Mouse (Mus musculus): Measurements from ENCODE around the gene Gsta3.
"Not testable (repeated sequence)": the region's sequence is repeated elsewhere in the genome, so short reads cannot be mapped to it uniquely, and the experiment has no call there.

Gene Gsta3

DNA sequence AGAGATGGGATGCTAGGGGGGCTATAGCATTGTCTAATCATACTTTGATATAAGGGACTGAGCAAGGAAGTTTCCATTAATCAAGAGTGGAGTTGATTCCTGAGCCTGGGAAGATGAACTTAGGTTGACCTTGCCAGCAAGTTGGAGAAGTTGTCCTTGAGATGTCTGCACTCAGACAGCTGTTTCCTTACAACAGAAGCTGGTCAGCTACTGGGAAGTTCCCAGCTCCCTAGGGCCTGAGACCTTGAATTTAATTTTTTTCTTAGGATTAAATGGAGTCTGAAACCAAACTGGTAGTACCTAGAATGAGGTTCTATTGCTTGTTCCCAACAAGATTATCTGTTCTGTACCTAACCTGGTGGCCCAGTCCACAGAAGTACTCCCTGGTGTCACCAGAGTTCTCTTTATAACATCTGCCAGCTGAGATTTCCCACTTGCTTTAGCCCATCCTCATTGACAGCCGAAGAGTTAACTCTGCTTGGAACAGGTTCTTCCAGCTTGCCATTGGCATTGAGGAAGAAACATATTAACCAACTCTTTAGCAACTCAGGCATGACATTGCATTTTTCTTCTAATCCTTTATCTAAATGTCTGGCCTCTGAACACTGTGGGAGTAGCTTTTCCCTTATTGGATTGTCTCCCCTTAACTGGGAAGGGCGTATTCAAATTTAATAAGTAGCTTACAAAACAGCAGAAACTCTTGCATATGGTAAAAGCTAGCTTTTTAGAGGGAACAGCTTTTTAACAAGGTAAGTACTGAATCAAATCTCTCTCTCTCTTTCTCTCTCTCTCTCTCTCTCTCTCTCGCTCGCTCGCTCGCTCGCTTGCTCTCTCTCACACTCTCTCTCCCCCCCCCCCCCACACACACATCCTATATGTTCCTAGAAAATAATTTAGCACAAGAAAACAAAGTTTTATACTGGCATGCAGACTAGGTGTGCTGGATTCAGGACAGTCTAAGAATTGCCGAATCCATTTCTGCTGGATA lies at the start of gene Gsta3:
Gene Gsta3 (plus strand): TSS at position 679 of the 988 bp plus-strand sequence.
- DNase-seq (ENCODE audit: low spot score), result no peak

DNA sequence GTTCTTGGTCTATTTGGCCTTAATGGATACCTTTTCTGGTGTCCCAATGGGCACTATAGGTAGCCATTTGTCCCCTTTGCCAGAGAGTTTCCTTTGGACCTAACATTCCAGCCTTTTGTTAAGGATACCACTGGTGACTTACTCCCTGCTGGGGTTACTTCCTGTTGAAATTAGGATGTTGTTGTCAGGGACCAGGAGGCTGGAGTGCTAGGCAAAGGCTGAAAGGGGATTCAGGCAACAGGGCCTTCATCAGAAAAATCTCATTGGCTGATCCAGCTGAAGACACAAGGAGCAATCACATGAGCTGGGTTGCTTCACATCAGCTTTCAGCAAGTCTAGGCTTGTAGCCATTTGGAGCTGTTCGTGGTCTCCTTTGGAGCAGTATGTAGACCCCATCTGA lies 34.1 kb upstream of the Gsta3 start:
- DNase-seq (ENCODE audit: low spot score), result no peak

DNA sequence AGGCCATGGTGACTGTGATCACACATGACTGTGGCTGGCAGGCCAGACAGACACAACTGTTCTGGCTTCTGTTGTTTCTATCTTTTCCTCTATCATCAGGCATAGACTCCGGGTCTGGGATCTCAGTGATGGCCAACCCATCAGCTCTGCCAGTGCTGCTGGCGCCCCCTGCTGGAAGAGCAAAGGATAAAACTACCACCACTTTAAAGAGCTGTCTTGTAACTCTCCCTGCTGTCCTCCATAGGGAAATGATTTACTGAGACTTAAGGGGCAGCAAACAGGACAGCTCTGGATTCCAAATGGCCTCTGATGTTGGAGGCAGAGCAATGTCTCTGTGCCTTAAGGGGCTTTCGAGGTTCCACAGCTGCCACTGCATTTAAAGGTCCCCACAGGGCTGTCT lies 26.9 kb upstream of the Gsta3 start:
- not testable (repeated sequence) for DNase-seq (ENCODE audit: low spot score)

DNA sequence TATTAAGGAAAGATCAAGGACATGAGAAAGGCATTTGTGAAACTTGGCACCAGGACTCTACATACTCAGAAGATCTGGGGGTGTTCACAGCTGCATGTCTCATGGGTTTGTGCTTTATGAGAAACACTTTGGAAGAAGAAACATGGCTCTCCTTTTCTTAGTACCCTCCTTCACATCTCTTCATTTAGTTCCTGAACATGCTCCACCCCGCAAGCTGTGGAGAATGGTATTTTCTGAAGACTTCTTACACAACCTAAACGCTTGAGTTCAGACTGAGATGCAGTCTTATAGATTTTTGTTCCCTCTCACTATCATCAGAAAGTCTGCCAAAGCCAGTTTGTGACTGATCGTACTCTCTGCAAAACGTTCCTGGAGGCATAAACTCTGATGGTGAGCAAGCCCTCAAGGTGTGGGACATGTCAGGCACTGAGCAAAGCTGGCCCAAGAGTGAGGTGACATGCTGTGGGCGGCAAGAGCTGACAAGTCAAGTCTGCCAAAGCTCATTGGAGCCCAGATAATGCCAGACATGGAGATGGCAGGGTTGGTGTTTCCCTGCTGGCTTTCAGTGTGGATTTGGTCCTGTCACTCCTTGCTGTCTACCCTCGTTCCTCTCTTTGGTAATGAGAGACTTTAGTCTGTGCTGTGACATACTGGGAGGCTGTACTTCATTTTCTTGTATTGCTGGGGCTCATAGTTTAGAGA lies 26.2 kb upstream of the Gsta3 start:
- not testable (repeated sequence) for DNase-seq (ENCODE audit: low spot score)

DNA sequence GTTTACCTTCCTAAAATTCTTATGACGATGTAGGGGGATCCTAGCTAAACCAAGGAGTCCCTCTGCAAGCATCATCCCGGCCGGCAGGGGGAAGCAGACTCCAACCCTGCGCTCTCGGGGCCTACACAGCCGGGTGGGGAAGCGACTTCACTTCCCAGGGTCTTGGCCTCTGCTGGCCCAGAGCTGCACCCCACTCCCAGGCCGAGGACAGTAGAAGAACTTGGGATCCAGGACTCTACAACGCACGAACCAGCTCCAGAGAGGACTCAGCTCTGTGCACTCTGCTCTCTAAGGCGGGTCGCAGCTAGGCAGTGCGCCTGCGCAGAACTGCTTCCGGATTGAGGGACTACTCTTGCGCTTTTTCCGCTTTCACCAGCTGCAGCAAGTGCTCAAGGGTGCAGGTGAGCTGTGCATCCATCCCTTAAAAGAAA lies 21.9 kb upstream of the Gsta3 start, which contains the start of gene Tmem14a:
Gene Tmem14a (plus strand): TSS at position 87 of the 431 bp plus-strand sequence.
- DNase-seq (ENCODE audit: low spot score), result peak; percentile 73

DNA sequence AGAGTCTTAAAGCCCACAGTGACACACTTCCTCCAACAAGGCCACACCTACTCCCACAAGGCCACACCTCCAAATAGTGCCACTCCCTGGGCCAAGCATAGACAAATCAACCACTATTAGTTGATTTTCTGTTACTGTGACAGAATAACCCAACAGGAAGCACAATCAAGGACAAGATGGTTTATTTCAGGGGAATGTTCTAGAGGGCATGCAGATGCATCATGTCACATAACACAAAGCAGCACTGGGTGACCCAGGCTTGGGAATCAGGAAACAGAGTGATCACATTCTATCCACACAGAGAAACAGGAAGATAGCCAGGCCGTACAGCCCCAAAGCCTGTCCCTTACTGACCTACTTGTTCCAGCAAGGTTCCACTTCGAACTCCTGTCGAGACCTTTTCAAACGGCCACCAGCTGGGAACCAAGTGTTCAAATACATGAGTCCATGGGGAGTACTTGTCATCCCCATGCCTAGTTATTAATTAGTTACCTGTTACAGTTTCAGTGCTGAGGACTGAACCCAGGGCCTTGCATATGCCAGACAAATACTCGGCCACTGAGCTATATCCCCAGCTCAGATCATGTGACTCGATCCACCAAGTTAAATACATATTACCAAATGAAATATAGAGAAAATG lies 12.5 kb upstream of the Gsta3 start:
- DNase-seq (ENCODE audit: low spot score), result no peak

DNA sequence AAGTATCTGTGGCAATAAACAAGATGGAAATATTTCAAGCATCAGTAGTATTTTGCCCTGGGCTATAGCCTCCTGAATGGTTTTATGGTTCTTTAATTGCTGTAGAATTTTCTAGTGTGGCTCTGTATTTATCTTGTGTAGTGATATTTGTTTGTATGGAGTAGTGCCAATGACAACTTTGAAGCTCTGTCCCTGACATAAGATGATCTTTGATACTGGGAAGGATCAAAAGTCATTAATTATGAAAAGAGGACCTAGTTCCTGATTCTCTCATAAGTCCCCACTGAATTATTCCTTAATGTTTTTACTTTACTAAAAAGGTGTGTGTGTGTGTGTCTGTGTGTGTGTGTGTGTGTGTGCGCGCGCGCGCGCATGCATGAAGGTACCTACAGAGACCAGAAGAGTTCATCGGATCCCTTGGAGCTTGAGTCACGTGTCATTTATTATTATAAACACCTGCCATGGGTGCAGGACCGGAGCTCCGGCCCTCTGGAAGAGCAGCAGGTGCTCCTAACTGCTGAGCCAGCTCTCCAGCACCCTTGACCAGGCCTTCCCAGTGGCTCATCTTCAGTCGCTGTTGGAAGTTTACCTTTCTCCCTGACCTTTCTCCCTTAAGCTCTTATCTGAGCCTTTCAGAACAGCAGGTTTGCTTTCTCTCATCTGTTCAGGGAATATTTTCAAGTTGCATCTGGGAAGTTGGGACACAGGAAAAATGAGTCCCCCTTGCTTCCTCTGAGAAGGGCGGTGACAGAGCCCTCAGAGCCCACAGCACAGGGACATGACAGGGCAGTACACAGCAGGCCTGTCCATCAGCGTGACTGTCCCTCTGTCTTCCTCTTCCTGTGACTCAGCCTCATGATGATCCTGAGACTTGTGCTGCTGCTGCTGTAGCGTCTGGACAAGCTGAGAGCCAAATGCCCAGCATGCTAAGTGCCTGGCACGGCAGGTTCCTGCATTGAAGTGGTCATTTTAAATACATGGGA lies 11.4 kb upstream of the Gsta3 start:
- DNase-seq (ENCODE audit: low spot score), result not testable (repeated sequence)

DNA sequence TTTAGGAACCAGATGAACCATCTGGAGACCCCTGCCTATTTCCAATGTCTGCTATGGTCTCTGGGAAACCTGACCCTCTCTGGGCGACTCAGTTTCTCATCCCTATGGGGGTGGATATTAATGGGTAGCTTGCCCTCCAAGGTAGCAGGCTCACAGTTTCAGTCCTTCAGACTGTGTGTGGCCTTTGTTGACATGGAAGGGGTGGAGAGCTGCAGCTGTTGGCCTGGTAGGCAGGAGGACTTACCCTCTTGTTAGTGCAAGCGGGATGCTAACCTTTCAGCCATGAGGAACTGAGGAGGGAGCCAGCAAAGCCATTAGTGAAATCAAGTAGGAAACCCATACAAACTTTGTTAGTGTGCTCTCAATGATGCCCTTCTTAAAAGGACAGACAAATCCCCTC lies 10.0 kb upstream of the Gsta3 start:
- DNase-seq (ENCODE audit: low spot score), result no peak

DNA sequence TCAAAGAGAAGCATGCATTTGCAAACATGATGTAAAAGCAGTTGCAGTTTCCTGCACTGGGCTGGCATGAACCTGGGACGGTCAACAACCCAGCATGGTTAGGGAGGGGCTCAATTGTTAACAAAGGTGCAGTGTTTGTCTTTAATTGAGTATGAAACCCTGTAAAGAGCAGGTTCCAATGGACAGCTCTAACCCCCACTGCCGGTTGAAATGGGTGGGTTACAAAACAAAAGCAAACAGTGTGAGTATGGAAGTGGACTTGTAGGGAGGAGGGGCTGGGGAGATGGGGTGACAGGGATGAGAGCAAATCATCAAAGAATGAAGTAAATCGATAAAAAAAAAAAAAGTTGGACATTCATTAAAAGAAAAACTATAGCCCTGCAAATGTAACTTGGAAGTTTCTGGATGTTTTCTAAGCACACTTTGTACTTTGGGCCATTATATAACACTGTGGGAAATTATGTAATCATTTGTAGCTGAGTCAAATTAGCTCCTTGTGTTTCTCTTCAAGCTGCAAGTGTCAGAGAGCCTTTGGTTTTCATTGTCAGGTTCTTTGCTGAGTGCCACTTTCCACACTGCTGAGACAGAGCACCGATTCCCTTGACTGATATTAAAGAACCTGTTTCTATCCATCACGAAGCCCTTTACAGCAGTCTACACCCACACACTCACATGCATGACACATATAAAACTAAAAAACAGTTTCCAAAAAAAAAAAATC lies 8.5 kb upstream of the Gsta3 start:
- peak; percentile 27 for DNase-seq (ENCODE audit: low spot score)

DNA sequence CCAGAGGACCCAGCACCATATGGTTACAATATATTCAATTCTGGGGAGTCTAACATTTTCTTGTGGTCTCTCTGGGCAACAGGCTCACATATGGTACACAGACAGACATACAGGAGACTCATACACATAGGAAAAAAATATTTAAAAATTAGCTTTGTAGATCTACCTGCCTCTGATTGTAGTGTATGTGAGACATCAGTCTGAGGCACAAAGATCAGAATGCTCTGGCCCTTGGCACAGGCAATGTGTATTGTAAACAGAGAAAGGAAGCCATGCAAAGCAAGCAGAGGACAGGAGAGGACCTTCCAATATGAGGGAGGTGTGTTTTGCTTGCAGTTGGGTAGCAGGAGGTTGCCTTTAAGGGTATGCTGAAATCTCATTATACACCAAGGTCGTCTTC lies 7.9 kb upstream of the Gsta3 start:
- no peak for DNase-seq (ENCODE audit: low spot score)

DNA sequence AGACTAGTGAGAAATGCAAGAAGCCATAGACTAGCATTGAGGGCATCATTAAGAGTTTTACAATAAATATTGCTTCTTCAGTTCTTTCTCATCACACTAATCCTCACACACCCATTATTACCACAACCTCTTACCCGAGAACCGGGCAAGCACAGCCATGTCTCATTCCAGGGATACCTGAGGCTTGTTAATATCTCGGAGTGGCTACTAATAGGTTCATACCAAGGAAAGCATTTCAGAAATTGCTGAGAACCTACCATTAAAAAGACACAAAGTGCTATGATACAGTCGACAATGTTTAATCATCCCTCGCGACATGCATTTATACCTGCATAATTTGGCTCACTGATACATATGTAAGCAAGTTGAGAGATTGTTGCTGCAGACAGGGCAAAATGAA lies 5.0 kb upstream of the Gsta3 start:
- DNase-seq (ENCODE audit: low spot score), result no peak

DNA sequence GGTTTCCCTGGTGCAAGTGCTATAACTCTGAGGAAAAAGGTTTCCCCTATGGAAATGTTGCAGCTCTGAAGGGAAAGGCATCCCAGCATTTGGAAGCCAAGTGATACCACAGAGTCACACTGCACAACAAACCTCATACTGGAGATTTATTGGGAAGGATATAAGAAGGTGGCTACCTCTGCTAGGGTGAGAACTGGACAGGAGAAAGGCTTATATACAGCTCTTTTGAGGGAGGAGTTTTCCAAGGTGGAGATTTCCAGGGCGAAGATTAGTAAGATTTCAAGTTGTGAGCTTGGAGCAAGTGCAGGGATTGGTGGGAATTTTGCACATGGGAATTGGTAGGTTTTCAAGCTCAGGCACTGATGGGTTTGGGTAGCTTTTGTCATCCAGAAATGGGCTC lies 707 bp downstream of the Gsta3 start:
- DNase-seq (ENCODE audit: low spot score), result no peak

DNA sequence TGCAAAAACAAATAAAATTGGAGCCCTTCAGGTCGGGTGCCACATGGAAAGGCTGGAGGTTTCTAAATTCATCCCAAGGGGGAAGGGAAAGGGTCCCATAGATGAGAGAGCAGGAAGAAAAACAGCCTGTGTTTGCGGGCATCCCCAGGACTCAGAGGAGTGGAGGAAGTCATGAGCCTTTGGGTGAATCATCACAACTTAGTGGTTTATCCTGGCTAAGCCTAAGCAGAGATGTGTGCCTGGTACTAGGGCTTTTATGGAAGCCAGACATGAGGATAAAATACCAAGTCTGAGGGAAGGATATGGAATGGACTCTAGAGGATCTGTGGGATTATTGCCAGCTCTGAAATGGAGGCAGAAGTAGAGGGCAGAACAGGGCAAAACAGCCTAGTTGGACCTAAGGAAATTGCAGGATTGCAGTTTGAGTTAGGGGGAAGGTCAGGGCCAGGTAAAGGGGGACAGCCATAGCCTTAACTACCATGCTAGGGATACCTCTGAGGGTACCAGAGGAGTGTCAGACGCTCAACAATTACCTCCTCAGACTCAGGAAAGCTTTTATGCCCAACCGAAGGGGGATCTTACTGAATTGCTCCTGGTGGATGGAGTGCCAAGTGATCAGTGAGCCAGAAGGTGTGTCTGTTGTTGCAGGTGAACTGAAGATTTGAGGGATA lies 4.0 kb downstream of the Gsta3 start:
- no peak for DNase-seq (ENCODE audit: low spot score)

DNA sequence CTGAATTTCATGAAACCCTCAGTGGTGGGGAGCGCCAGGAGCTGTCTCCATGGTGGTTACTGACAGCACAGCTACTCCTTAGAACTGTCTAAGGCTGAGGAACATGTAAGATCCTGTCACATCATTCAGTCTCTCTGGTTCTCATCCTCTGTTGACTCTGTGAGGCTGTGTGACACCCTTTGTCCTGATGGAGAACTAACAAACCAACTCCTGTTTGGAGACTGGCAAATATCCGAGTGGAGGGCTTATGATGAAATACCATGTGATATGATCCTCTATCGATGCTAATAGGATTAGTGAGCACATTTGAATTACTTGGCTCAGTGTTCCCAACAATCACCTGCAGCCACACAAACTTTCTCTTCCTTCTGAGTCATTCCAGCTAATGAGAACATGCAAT lies 5.7 kb downstream of the Gsta3 start:
- DNase-seq (ENCODE audit: low spot score), result no peak

DNA sequence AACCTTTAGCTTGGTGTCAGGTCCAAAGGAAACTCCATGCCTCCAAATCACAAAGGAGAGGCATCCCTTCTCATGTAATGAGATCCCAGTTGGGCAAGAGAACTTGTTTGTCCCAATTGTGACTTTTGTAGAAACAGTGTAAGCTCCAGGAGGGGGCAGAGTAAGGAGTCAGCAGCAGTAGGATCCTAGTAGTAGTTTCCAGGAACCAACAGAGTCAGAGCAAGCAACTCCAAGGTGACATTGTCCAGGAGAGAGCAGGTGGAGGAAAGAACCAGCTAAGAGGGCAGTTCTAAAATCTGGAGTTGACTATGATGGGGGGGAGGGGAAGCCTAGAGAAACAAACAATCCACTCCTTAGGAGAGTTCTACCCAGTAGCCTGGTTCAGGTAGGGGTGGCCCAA lies 7.5 kb downstream of the Gsta3 start:
- no peak for DNase-seq (ENCODE audit: low spot score)

DNA sequence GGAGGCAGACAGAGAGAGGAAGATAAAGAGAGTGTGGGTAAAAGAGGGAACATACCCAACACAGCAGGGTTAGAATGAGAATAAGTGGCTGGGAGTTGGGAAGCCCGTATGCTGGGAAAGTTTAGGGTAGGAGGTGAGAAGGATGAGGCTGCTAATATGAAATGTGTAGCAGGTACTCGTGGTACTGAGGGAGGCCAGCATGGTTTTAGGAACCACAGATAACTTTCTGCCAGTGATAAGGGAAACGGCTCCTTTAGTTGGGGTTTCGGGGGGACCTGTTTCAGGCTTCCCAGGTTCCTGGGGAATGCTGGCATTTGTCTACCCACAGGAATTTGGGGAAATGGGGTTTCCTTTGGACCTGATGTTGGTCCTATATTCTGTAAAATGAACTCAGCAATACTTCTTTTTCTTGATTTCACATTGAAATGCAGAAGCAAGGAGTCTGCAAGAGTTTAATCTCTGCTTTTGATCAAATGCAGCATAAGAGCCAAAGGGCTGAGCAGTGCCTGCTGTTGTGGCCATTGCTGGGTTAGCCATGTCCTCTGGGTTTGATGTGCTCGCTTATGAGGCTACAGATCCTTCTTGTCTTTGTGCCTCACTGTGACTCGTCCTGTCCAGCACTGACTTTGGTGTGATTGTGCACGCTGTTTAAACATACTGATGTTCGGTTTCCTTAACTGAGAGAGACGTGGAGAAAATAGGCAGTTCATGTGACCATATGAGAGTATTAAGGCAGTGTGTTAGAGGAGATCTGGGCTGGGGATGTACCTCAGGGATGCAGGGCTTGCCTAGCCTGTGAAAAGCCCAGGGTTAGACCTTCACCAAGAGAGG lies 8.4 kb downstream of the Gsta3 start:
- DNase-seq (ENCODE audit: low spot score), result no peak

DNA sequence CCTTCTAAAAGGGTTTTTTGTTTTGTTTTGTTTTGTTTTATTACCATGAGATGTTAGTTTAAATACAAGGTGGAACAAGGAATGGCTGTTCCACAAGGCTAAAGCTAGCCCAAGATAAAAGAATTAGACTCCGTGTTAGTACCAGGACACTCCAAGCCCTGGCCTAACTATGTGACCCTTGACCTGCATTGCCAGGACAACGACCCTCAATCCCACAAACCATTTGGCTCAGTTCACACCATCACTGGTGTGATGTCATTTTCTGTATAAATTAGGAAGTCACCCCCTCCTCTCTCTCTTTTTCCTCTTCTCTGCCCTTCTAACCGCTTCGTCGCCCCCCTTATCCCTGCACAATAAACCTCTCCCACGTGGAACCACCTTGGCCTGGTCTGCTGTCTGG lies 11.3 kb downstream of the Gsta3 start:
- no peak for DNase-seq (ENCODE audit: low spot score)

DNA sequence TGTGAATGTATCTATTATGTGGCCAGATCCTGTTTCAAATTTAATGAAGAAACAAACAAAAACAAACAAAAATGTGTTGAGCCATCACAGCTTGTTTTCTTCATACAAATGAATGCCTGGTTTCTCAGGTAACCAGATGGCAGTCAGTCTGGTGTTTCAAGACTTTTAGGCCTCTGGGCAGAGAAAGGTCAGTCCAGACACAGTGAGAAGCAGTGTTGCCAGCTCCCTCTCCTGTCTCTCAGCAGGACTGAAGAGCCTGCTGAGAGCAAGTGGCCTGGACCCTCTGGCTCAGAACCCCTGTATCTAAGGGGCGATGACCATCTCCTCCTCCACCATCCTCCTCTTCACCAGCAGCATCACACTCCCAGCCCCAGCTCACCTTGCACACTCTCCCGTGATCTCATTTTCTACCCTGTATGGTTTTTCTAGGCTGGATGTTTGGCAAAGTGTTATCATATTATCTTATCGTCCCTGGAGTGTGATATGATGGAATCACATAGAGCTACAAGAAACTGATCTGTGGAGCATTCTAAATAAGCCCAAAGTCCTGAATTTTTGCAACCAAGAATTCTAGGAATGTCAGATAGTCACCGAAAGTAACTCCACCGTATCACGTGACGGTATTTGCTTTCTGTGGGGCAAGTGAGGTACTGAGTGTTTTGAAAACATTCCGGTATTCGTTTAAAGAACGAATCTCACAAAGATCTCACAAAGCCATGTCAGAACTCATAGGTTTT lies 12.3 kb downstream of the Gsta3 start:
- DNase-seq (ENCODE audit: low spot score), result no peak

DNA sequence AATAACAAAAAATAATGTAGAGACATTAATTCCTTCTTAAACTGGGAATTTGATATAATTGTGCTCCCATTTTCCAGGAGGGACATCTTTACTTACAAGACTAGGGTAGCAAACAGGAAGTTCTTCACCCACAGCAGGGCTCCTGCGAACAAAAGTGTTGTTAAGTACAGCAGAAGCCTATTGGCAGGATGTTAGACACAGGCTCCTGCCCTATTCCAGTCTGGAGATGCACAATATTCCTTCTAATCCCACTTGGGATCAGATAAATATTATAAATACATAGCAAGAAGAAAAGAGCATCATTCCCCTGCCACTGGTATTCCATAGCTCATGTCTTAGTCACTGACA lies 12.9 kb downstream of the Gsta3 start:
- no peak for DNase-seq (ENCODE audit: low spot score)
